Mouse (Mus musculus): ENCODE measurements around the gene Afap1. TPM values are rescaled to one million over a fixed set of nuclear protein-coding genes. Genes with fewer than 3 reads are reported as not detected.

The Afap1 gene
- polyA plus RNA-seq, 1 experiment from 2014 or later: 18.8 TPM

GRCm38 (mm10) chr5:36024003-36024685 is 131.0 kb downstream of the Afap1 start:
- H3K27ac ChIP-seq (ENCODE audit: low read depth): no peak overlapping the region
- DNase-seq (ENCODE audit: low spot score): no peak
- no peak overlapping the region for H3K9ac ChIP-seq (ENCODE audit: low read length)
- no peak for ATAC-seq (replicated peaks; ENCODE audit: low FRiP score, low TSS enrichment, low read depth)
- H3K4me1 ChIP-seq (replicated peaks; ENCODE audit: control insufficient read depth, insufficient read depth, low read length): peaks cover 5% of the 10 kb centered on the region; the same call in 1 of the 2 replicates
- WGBS: 89% methylated on average over 9 of the region's 9 CpGs
- H3K4me3 ChIP-seq (ENCODE audit: low read depth, low read length): no peak overlapping the region
- H3K36me3 ChIP-seq (ENCODE audit: control insufficient read depth, insufficient read depth, low read length): 0 out of 2 replicates have a peak, but pooled peaks cover 4% of the 10 kb centered on the region
- H3K27me3 ChIP-seq (replicated peaks; ENCODE audit: control insufficient read depth, insufficient read depth, low read length): no peaks in the 10 kb centered on the region
- H3K9me3 ChIP-seq (ENCODE audit: control insufficient read depth, low read length): no peaks in the 10 kb centered on the region
- no peak overlapping the region for H3K4me2 ChIP-seq (ENCODE audit: low read length)

- Histone ChIP-seq H3K4me2 (ENCODE audit: low read length) (no peak overlapping the region), H3K36me3 (ENCODE audit: control insufficient read depth, insufficient read depth, low read length) (0 out of 2 replicates have a peak, but pooled peaks cover 4% of the 10 kb centered on the region), H3K4me1 (replicated peaks; ENCODE audit: control insufficient read depth, insufficient read depth, low read length) (peaks cover 5% of the 10 kb centered on the region; the same call in 1 of the 2 replicates), H3K4me3 (ENCODE audit: low read depth, low read length) (no peak overlapping the region), H3K27ac (ENCODE audit: low read depth) (no peak overlapping the region), H3K9me3 (ENCODE audit: control insufficient read depth, low read length) (no peaks in the 10 kb centered on the region), H3K27me3 (replicated peaks; ENCODE audit: control insufficient read depth, insufficient read depth, low read length) (no peaks in the 10 kb centered on the region), H3K9ac (ENCODE audit: low read length) (no peak overlapping the region)
- WGBS: 79% methylated on average over 4 of the region's 4 CpGs
- DNase-seq (ENCODE audit: low spot score): no peak
- no peak for ATAC-seq (replicated peaks; ENCODE audit: low FRiP score, low TSS enrichment, low read depth)
These were observed 132.0 kb downstream of the Afap1 start for GRCm38 (mm10) chr5:36025076-36025475.

- ATAC-seq (replicated peaks; ENCODE audit: low FRiP score, low TSS enrichment, low read depth) (peak; percentile 44), DNase-seq (ENCODE audit: low spot score) (peak; percentile 75)
- Histone ChIP-seq H3K4me1 (replicated peaks; ENCODE audit: control insufficient read depth, insufficient read depth, low read length) (peaks cover 7% of the 10 kb centered on the region), H3K4me2 (ENCODE audit: low read length) (no peak overlapping the region), H3K27me3 (replicated peaks; ENCODE audit: control insufficient read depth, insufficient read depth, low read length) (no peaks in the 10 kb centered on the region), H3K9me3 (ENCODE audit: control insufficient read depth, low read length) (no peaks in the 10 kb centered on the region), H3K9ac (ENCODE audit: low read length) (no peak overlapping the region), H3K4me3 (ENCODE audit: low read depth, low read length) (no peak overlapping the region), H3K36me3 (ENCODE audit: control insufficient read depth, insufficient read depth, low read length) (0 out of 2 replicates have a peak, but pooled peaks cover 4% of the 10 kb centered on the region), H3K27ac (ENCODE audit: low read depth) (0 out of 2 replicates have a peak overlapping the region, but pooled peaks have one; percentile 18)
- WGBS: 54% methylated on average over 8 of the region's 8 CpGs
These were observed 140.7 kb downstream of the Afap1 start for GRCm38 (mm10) chr5:36033531-36034426.

- Histone ChIP-seq H3K4me2 (ENCODE audit: low read length) (no peak overlapping the region), H3K27ac (ENCODE audit: low read depth) (no peak overlapping the region), H3K36me3 (ENCODE audit: control insufficient read depth, insufficient read depth, low read length) (0 out of 2 replicates have a peak, but pooled peaks cover 4% of the 10 kb centered on the region), H3K4me1 (replicated peaks; ENCODE audit: control insufficient read depth, insufficient read depth, low read length) (peaks cover 18% of the 10 kb centered on the region), H3K9ac (ENCODE audit: low read length) (no peak overlapping the region), H3K4me3 (ENCODE audit: low read depth, low read length) (no peak overlapping the region), H3K27me3 (replicated peaks; ENCODE audit: control insufficient read depth, insufficient read depth, low read length) (no peaks in the 10 kb centered on the region), H3K9me3 (ENCODE audit: control insufficient read depth, low read length) (no peaks in the 10 kb centered on the region)
- ATAC-seq (replicated peaks; ENCODE audit: low FRiP score, low TSS enrichment, low read depth): no peak
- 89% methylated on average over 5 of the region's 5 CpGs for WGBS
- DNase-seq (ENCODE audit: low spot score): no peak
These were observed 146.5 kb downstream of the Afap1 start for GRCm38 (mm10) chr5:36039596-36039995.

- Histone ChIP-seq H3K4me3 (ENCODE audit: low read depth, low read length) (no peak overlapping the region), H3K9me3 (ENCODE audit: control insufficient read depth, low read length) (no peaks in the 10 kb centered on the region), H3K27ac (ENCODE audit: low read depth) (peak overlapping the region; percentile 49; the same call in 1 of the 2 replicates), H3K27me3 (replicated peaks; ENCODE audit: control insufficient read depth, insufficient read depth, low read length) (no peaks in the 10 kb centered on the region), H3K36me3 (ENCODE audit: control insufficient read depth, insufficient read depth, low read length) (0 out of 2 replicates have a peak, but pooled peaks cover 4% of the 10 kb centered on the region), H3K4me2 (ENCODE audit: low read length) (no peak overlapping the region; the same call in 1 of the 2 replicates), H3K9ac (ENCODE audit: low read length) (no peak overlapping the region), H3K4me1 (replicated peaks; ENCODE audit: control insufficient read depth, insufficient read depth, low read length) (peaks cover 17% of the 10 kb centered on the region)
- ATAC-seq (replicated peaks; ENCODE audit: low FRiP score, low TSS enrichment, low read depth): peak; percentile 61; the same call in 1 of the 2 replicates
- peak; percentile 70 for DNase-seq (ENCODE audit: low spot score)
- WGBS: 56% methylated on average over 13 of the region's 13 CpGs
These were observed 147.5 kb downstream of the Afap1 start for GRCm38 (mm10) chr5:36040398-36041235.

- Histone ChIP-seq H3K27me3 (replicated peaks; ENCODE audit: control insufficient read depth, insufficient read depth, low read length) (no peaks in the 10 kb centered on the region), H3K4me1 (replicated peaks; ENCODE audit: control insufficient read depth, insufficient read depth, low read length) (peaks cover 17% of the 10 kb centered on the region), H3K9me3 (ENCODE audit: control insufficient read depth, low read length) (no peaks in the 10 kb centered on the region), H3K27ac (ENCODE audit: low read depth) (peak overlapping the region; percentile 49; the same call in 1 of the 2 replicates), H3K9ac (ENCODE audit: low read length) (no peak overlapping the region), H3K36me3 (ENCODE audit: control insufficient read depth, insufficient read depth, low read length) (0 out of 2 replicates have a peak, but pooled peaks cover 4% of the 10 kb centered on the region), H3K4me2 (ENCODE audit: low read length) (no peak overlapping the region), H3K4me3 (ENCODE audit: low read depth, low read length) (no peak overlapping the region)
- DNase-seq (ENCODE audit: low spot score) (no peak), ATAC-seq (replicated peaks; ENCODE audit: low FRiP score, low TSS enrichment, low read depth) (peak; percentile 52; the same call in 1 of the 2 replicates)
These were observed 148.1 kb downstream of the Afap1 start for GRCm38 (mm10) chr5:36041236-36041562.

- DNase-seq (ENCODE audit: low spot score): no peak
- no peaks in the 10 kb centered on the region for H3K27me3 ChIP-seq (replicated peaks; ENCODE audit: control insufficient read depth, insufficient read depth, low read length)
- H3K9me3 ChIP-seq (ENCODE audit: control insufficient read depth, low read length): no peaks in the 10 kb centered on the region
- WGBS: 91% methylated on average over 6 of the region's 6 CpGs
- H3K27ac ChIP-seq (ENCODE audit: low read depth): peak overlapping the region; percentile 49; the same call in 1 of the 2 replicates
- no peak for ATAC-seq (replicated peaks; ENCODE audit: low FRiP score, low TSS enrichment, low read depth)
- peaks cover 5% of the 10 kb centered on the region; the same call in 1 of the 2 replicates for H3K36me3 ChIP-seq (ENCODE audit: control insufficient read depth, insufficient read depth, low read length)
- H3K4me1 ChIP-seq (replicated peaks; ENCODE audit: control insufficient read depth, insufficient read depth, low read length): peaks cover 17% of the 10 kb centered on the region
- no peak overlapping the region for H3K4me3 ChIP-seq (ENCODE audit: low read depth, low read length)
- H3K9ac ChIP-seq (ENCODE audit: low read length): no peak overlapping the region
- H3K4me2 ChIP-seq (ENCODE audit: low read length): no peak overlapping the region
These were observed 148.6 kb downstream of the Afap1 start for GRCm38 (mm10) chr5:36041756-36042155.

- Histone ChIP-seq H3K36me3 (ENCODE audit: control insufficient read depth, insufficient read depth, low read length) (peaks cover 12% of the 10 kb centered on the region; the same call in 1 of the 2 replicates), H3K4me2 (ENCODE audit: low read length) (no peak overlapping the region), H3K9me3 (ENCODE audit: control insufficient read depth, low read length) (no peaks in the 10 kb centered on the region), H3K27me3 (replicated peaks; ENCODE audit: control insufficient read depth, insufficient read depth, low read length) (no peaks in the 10 kb centered on the region), H3K27ac (ENCODE audit: low read depth) (no peak overlapping the region), H3K9ac (ENCODE audit: low read length) (no peak overlapping the region), H3K4me1 (replicated peaks; ENCODE audit: control insufficient read depth, insufficient read depth, low read length) (peaks cover 17% of the 10 kb centered on the region), H3K4me3 (ENCODE audit: low read depth, low read length) (no peak overlapping the region)
- WGBS: 96% methylated on average over 2 of the region's 2 CpGs
- DNase-seq (ENCODE audit: low spot score) (no peak), ATAC-seq (replicated peaks; ENCODE audit: low FRiP score, low TSS enrichment, low read depth) (no peak)
These were observed 150.0 kb downstream of the Afap1 start for GRCm38 (mm10) chr5:36043154-36043553.

Measured in intestine, embryonic 14.5 days (tissue).